Mouse (Mus musculus): ENCODE results near the gene Dzip1l. TPM values are rescaled to one million over a fixed set of nuclear protein-coding genes. Genes with fewer than 3 reads are reported as not detected.

Gene Dzip1l
- polyA plus RNA-seq, 2 experiments: 18.2 to 20.7 TPM

DNA sequence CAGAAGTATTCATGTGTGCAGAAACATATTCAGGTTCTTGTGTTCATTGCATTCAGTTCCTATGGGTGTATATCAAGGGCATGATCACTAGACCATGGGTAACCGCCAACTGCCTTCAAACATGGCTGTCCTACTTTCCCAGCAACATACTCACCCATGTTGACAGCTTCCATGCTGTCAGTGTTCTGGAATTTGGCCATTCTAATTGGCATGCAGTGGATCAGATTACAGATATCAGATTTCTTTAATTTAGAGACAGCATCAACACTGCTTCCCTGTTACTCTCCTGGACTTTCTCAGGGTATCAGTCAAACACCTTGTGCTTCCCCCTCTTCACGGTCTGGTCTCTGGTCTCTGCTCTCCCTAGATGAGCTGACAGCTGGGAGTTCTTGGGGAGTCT is 25.7 kb upstream of the Dzip1l start:
- TF ChIP-seq POLR2A (IDR thresholded peaks at IDR 0.05; ENCODE audit: borderline replicate concordance, extremely low read depth, insufficient read depth, insufficient read length): no peak
- DNase-seq (ENCODE audit: low spot score) (no peak), ATAC-seq (ENCODE audit: low FRiP score, low read depth) (no peak)
- Histone ChIP-seq H3K9ac (ENCODE audit: low read depth, low read length, severe bottlenecking) (no peak overlapping the region), H3K27me3 (ENCODE audit: control insufficient read depth, insufficient read depth, low read length) (no peaks in the 10 kb centered on the region), H3K4me1 (ENCODE audit: control insufficient read depth, insufficient read depth, low read length) (no peaks in the 10 kb centered on the region), H3K4me3 (replicated peaks; ENCODE audit: low read length) (no peak overlapping the region), H3K36me3 (ENCODE audit: control insufficient read depth, insufficient read depth, low read length) (no peaks in the 10 kb centered on the region), H3K4me2 (replicated peaks; ENCODE audit: low read depth, low read length, severe bottlenecking) (no peak overlapping the region), H3K27ac (replicated peaks; ENCODE audit: low read depth, low read length) (no peak overlapping the region), H3K9me3 (ENCODE audit: control insufficient read depth, low read length) (no peaks in the 10 kb centered on the region)
- 54% methylated on average over 2 of the region's 2 CpGs for WGBS

DNA sequence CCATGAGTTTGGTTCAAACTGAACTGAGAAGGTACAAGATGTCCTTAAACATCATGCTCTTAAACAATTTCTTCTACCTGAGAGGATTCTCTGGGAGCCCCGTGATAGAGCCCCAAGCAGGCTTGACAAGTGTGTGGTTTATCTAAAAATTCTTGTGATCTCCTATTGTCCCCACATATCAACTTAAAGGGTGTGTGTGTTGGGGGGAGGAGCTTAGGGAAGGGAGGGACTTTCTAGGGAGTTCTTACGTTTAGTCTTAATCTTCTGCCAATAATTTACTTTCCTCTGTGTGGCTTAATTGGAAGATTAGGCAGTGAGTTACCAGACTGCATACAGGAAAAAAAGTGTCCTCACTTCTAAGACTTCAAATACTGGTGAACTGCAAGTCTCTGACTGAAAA is 17.1 kb upstream of the Dzip1l start, which contains the start of gene A4gnt:
Gene A4gnt, plus strand, starts transcription at position 301 of the 400 bp plus-strand sequence.
- H3K4me1 ChIP-seq (ENCODE audit: control insufficient read depth, insufficient read depth, low read length): no peaks in the 10 kb centered on the region
- H3K9ac ChIP-seq (ENCODE audit: low read depth, low read length, severe bottlenecking): no peak within 1 kb of the TSS
- no peak within 1 kb of the TSS for H3K4me2 ChIP-seq (replicated peaks; ENCODE audit: low read depth, low read length, severe bottlenecking)
- H3K36me3 ChIP-seq (ENCODE audit: control insufficient read depth, insufficient read depth, low read length): no peaks in the 10 kb centered on the region
- ATAC-seq (ENCODE audit: low FRiP score, low read depth): no peak
- DNase-seq (ENCODE audit: low spot score): no peak
- no peak within 1 kb of the TSS for H3K27ac ChIP-seq (replicated peaks; ENCODE audit: low read depth, low read length)
- H3K27me3 ChIP-seq (ENCODE audit: control insufficient read depth, insufficient read depth, low read length): no peaks in the 10 kb centered on the region
- H3K4me3 ChIP-seq (replicated peaks; ENCODE audit: low read length): no peak within 1 kb of the TSS
- WGBS: 49% methylated on average over 2 of the region's 2 CpGs
- H3K9me3 ChIP-seq (ENCODE audit: control insufficient read depth, low read length): no peaks in the 10 kb centered on the region
- no peak for TF ChIP-seq POLR2A (IDR thresholded peaks at IDR 0.05; ENCODE audit: borderline replicate concordance, extremely low read depth, insufficient read depth, insufficient read length)

DNA sequence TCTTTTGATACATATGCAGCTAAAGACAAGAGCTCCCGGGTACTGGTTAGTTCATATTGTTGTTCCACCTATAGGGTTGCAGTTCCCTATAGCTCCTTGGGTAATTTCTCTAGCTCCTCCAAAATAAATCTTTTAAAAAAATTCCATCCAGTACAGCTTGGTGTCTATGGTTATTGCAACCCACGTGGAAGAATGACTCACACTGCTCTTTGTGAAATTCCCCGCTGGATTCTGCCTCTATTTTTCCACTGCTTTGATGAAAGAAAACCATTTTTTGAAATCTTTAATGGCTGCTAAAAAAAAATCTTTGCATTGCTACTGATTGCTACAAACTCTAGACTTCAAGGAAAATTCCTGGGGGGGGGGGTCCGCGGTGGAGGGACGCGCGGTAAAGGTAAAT is 9.6 kb upstream of the Dzip1l start:
- TF ChIP-seq POLR2A (IDR thresholded peaks at IDR 0.05; ENCODE audit: borderline replicate concordance, extremely low read depth, insufficient read depth, insufficient read length): no peak
- no peaks in the 10 kb centered on the region for H3K9me3 ChIP-seq (ENCODE audit: control insufficient read depth, low read length)
- 88% methylated on average over 7 of the region's 8 CpGs for WGBS
- H3K27ac ChIP-seq (replicated peaks; ENCODE audit: low read depth, low read length): no peak overlapping the region
- ATAC-seq (ENCODE audit: low FRiP score, low read depth): no peak
- no peak overlapping the region for H3K9ac ChIP-seq (ENCODE audit: low read depth, low read length, severe bottlenecking)
- H3K4me1 ChIP-seq (ENCODE audit: control insufficient read depth, insufficient read depth, low read length): no peaks in the 10 kb centered on the region
- no peak overlapping the region for H3K4me2 ChIP-seq (replicated peaks; ENCODE audit: low read depth, low read length, severe bottlenecking)
- no peak overlapping the region for H3K4me3 ChIP-seq (replicated peaks; ENCODE audit: low read length)
- no peak for DNase-seq (ENCODE audit: low spot score)
- no peaks in the 10 kb centered on the region for H3K36me3 ChIP-seq (ENCODE audit: control insufficient read depth, insufficient read depth, low read length)
- H3K27me3 ChIP-seq (ENCODE audit: control insufficient read depth, insufficient read depth, low read length): no peaks in the 10 kb centered on the region

DNA sequence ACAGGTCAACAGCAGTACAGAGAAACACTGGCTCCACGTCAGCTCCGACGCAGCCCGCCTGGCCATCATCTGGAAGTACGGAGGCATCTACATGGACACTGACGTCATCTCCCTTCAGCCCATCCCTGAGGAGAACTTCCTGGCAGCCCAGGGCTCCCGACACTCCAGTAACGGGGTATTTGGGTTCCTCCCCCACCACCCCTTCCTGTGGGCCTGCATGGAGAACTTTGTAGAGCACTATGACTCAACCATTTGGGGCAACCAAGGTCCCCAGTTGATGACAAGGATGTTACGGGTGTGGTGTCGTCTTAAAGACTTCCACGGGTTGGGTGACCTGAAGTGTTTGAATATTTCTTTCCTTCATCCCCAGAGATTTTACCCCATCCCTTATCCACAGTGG is 9.1 kb upstream of the Dzip1l start:
- 89% methylated on average over 11 of the region's 11 CpGs for WGBS
- Histone ChIP-seq H3K4me3 (replicated peaks; ENCODE audit: low read length) (no peak overlapping the region), H3K4me1 (ENCODE audit: control insufficient read depth, insufficient read depth, low read length) (no peaks in the 10 kb centered on the region), H3K27me3 (ENCODE audit: control insufficient read depth, insufficient read depth, low read length) (no peaks in the 10 kb centered on the region), H3K4me2 (replicated peaks; ENCODE audit: low read depth, low read length, severe bottlenecking) (no peak overlapping the region), H3K36me3 (ENCODE audit: control insufficient read depth, insufficient read depth, low read length) (no peaks in the 10 kb centered on the region), H3K9me3 (ENCODE audit: control insufficient read depth, low read length) (no peaks in the 10 kb centered on the region), H3K9ac (ENCODE audit: low read depth, low read length, severe bottlenecking) (no peak overlapping the region), H3K27ac (replicated peaks; ENCODE audit: low read depth, low read length) (no peak overlapping the region)
- no peak for TF ChIP-seq POLR2A (IDR thresholded peaks at IDR 0.05; ENCODE audit: borderline replicate concordance, extremely low read depth, insufficient read depth, insufficient read length)
- no peak for DNase-seq (ENCODE audit: low spot score)
- no peak for ATAC-seq (ENCODE audit: low FRiP score, low read depth)

DNA sequence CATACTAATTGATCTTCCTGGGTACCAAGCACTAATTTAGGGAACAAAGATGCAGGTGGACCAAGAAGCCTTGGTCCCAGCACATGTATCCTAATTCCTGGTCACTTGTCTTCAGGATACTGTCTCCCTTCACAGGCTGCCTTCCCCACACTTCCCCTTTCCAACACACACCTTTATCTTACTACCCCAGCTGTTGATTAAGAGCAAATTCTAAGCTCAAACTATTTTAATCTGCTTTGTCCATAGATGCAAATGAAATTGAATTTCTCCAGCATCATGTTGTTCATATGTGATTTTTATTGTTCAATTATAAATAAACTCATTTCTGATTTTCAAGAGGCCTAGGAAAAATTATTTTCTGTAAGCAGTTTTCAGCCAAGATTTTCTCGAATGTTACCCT is 7.3 kb upstream of the Dzip1l start:
- no peaks in the 10 kb centered on the region for H3K36me3 ChIP-seq (ENCODE audit: control insufficient read depth, insufficient read depth, low read length)
- no peak overlapping the region for H3K4me3 ChIP-seq (replicated peaks; ENCODE audit: low read length)
- no peaks in the 10 kb centered on the region for H3K4me1 ChIP-seq (ENCODE audit: control insufficient read depth, insufficient read depth, low read length)
- no peaks in the 10 kb centered on the region for H3K9me3 ChIP-seq (ENCODE audit: control insufficient read depth, low read length)
- ATAC-seq (ENCODE audit: low FRiP score, low read depth) (no peak), DNase-seq (ENCODE audit: low spot score) (no peak)
- WGBS: 88% methylated on average over 1 of the region's 1 CpGs
- H3K9ac ChIP-seq (ENCODE audit: low read depth, low read length, severe bottlenecking): no peak overlapping the region
- H3K27ac ChIP-seq (replicated peaks; ENCODE audit: low read depth, low read length): no peak overlapping the region
- no peak overlapping the region for H3K4me2 ChIP-seq (replicated peaks; ENCODE audit: low read depth, low read length, severe bottlenecking)
- H3K27me3 ChIP-seq (ENCODE audit: control insufficient read depth, insufficient read depth, low read length): no peaks in the 10 kb centered on the region
- TF ChIP-seq POLR2A (IDR thresholded peaks at IDR 0.05; ENCODE audit: borderline replicate concordance, extremely low read depth, insufficient read depth, insufficient read length): no peak

DNA sequence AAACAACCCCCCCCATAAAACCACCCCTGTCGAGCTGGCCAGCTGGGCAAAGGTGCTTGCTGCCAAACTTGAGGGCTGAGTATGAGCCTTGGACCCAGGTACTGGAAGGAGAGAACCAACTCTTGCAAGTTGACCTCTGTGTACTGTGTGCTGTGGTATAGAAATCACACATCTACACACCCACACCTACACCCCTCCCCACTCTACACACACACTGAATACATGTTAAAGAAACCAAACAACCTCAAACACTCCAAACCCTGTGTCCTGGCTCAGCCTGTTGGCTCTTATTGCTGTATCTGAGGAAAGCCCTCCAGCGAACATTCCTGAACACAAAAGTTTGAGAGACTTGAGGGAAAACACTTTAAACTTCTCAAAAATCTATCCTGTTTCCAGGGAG is 6.3 kb upstream of the Dzip1l start:
- no peaks in the 10 kb centered on the region for H3K27me3 ChIP-seq (ENCODE audit: control insufficient read depth, insufficient read depth, low read length)
- no peak overlapping the region for H3K4me3 ChIP-seq (replicated peaks; ENCODE audit: low read length)
- H3K4me1 ChIP-seq (ENCODE audit: control insufficient read depth, insufficient read depth, low read length): no peaks in the 10 kb centered on the region
- no peak for TF ChIP-seq POLR2A (IDR thresholded peaks at IDR 0.05; ENCODE audit: borderline replicate concordance, extremely low read depth, insufficient read depth, insufficient read length)
- ATAC-seq (ENCODE audit: low FRiP score, low read depth): no peak
- H3K9ac ChIP-seq (ENCODE audit: low read depth, low read length, severe bottlenecking): no peak overlapping the region
- DNase-seq (ENCODE audit: low spot score): no peak
- 46% methylated on average over 2 of the region's 2 CpGs for WGBS
- no peaks in the 10 kb centered on the region for H3K36me3 ChIP-seq (ENCODE audit: control insufficient read depth, insufficient read depth, low read length)
- H3K27ac ChIP-seq (replicated peaks; ENCODE audit: low read depth, low read length): no peak overlapping the region
- no peaks in the 10 kb centered on the region for H3K9me3 ChIP-seq (ENCODE audit: control insufficient read depth, low read length)
- no peak overlapping the region for H3K4me2 ChIP-seq (replicated peaks; ENCODE audit: low read depth, low read length, severe bottlenecking)

Measured in limb, embryonic 14.5 days (tissue).